Mouse (Mus musculus): Measurements from ENCODE around the gene Sh2d1a. TPM values are rescaled to one million over a fixed set of nuclear protein-coding genes. Genes with fewer than 3 reads are reported as not detected.
A peak's percentile ranks its signal among the peaks of the same experiment; 100 is the strongest.

The Sh2d1a gene
- polyA plus RNA-seq, 1 experiment from 2014 or later, result 0.44 TPM

- H3K4me3 ChIP-seq (ENCODE audit: low read depth, low read length), result no peak overlapping the region
- ATAC-seq (replicated peaks; ENCODE audit: low FRiP score) (no peak), DNase-seq (ENCODE audit: low spot score) (no peak)
- H3K27me3 ChIP-seq (ENCODE audit: control insufficient read depth, insufficient read depth, low read length), result no peaks in the 10 kb centered on the region
- H3K4me1 ChIP-seq (replicated peaks; ENCODE audit: control insufficient read depth, insufficient read depth, low read length), result no peaks in the 10 kb centered on the region
- H3K36me3 ChIP-seq (ENCODE audit: control insufficient read depth, insufficient read depth, low read length), result no peaks in the 10 kb centered on the region
- no peaks in the 10 kb centered on the region for H3K9me3 ChIP-seq (ENCODE audit: control insufficient read depth, low read length)
- 67% methylated on average over 4 of the region's 4 CpGs for WGBS
- no peak overlapping the region for H3K4me2 ChIP-seq (ENCODE audit: low read depth, low read length, severe bottlenecking)
- no peak overlapping the region for H3K9ac ChIP-seq (ENCODE audit: low read length)
- H3K27ac ChIP-seq (ENCODE audit: low read depth, low read length), result no peak overlapping the region
Observed at GRCm38 (mm10) chrX:42530703-42531102, 28.4 kb downstream of the Sh2d1a start.

GRCm38 (mm10) chrX:42540030-42540755 lies 37.9 kb downstream of the Sh2d1a start:
- H3K9me3 ChIP-seq (ENCODE audit: control insufficient read depth, low read length), result no peaks in the 10 kb centered on the region
- 0 out of 2 replicates have a peak overlapping the region, but pooled peaks have one; percentile 18 for H3K4me2 ChIP-seq (ENCODE audit: low read depth, low read length, severe bottlenecking)
- H3K4me3 ChIP-seq (ENCODE audit: low read depth, low read length), result no peak overlapping the region
- DNase-seq (ENCODE audit: low spot score) (no peak), ATAC-seq (replicated peaks; ENCODE audit: low FRiP score) (peak; percentile 80)
- no peak overlapping the region for H3K9ac ChIP-seq (ENCODE audit: low read length)
- H3K36me3 ChIP-seq (ENCODE audit: control insufficient read depth, insufficient read depth, low read length), result no peaks in the 10 kb centered on the region
- no peaks in the 10 kb centered on the region for H3K27me3 ChIP-seq (ENCODE audit: control insufficient read depth, insufficient read depth, low read length)
- 23% methylated on average over 3 of the region's 3 CpGs for WGBS
- no peaks in the 10 kb centered on the region for H3K4me1 ChIP-seq (replicated peaks; ENCODE audit: control insufficient read depth, insufficient read depth, low read length)
- H3K27ac ChIP-seq (ENCODE audit: low read depth, low read length), result peak overlapping the region; percentile 46; the same call in 1 of the 2 replicates

- H3K27me3 ChIP-seq (ENCODE audit: control insufficient read depth, insufficient read depth, low read length), result no peaks in the 10 kb centered on the region
- H3K4me2 ChIP-seq (ENCODE audit: low read depth, low read length, severe bottlenecking), result 0 out of 2 replicates have a peak overlapping the region, but pooled peaks have one; percentile 18
- H3K9me3 ChIP-seq (ENCODE audit: control insufficient read depth, low read length), result no peaks in the 10 kb centered on the region
- ATAC-seq (replicated peaks; ENCODE audit: low FRiP score) (peak; percentile 56), DNase-seq (ENCODE audit: low spot score) (peak; percentile 73)
- no peaks in the 10 kb centered on the region for H3K4me1 ChIP-seq (replicated peaks; ENCODE audit: control insufficient read depth, insufficient read depth, low read length)
- H3K9ac ChIP-seq (ENCODE audit: low read length), result no peak overlapping the region
- 26% methylated on average over 5 of the region's 5 CpGs for WGBS
- H3K36me3 ChIP-seq (ENCODE audit: control insufficient read depth, insufficient read depth, low read length), result no peaks in the 10 kb centered on the region
- H3K4me3 ChIP-seq (ENCODE audit: low read depth, low read length), result no peak overlapping the region
- H3K27ac ChIP-seq (ENCODE audit: low read depth, low read length), result no peak overlapping the region
Observed at GRCm38 (mm10) chrX:42540756-42541053, 38.5 kb downstream of the Sh2d1a start.

- no peaks in the 10 kb centered on the region for H3K36me3 ChIP-seq (ENCODE audit: control insufficient read depth, insufficient read depth, low read length)
- no peak overlapping the region for H3K27ac ChIP-seq (ENCODE audit: low read depth, low read length)
- H3K4me2 ChIP-seq (ENCODE audit: low read depth, low read length, severe bottlenecking), result no peak overlapping the region
- DNase-seq (ENCODE audit: low spot score) (no peak), ATAC-seq (replicated peaks; ENCODE audit: low FRiP score) (no peak)
- H3K4me3 ChIP-seq (ENCODE audit: low read depth, low read length), result no peak overlapping the region
- no peaks in the 10 kb centered on the region for H3K27me3 ChIP-seq (ENCODE audit: control insufficient read depth, insufficient read depth, low read length)
- WGBS, result 85% methylated on average over 1 of the region's 1 CpGs
- H3K4me1 ChIP-seq (replicated peaks; ENCODE audit: control insufficient read depth, insufficient read depth, low read length), result no peaks in the 10 kb centered on the region
- no peak overlapping the region for H3K9ac ChIP-seq (ENCODE audit: low read length)
- no peaks in the 10 kb centered on the region for H3K9me3 ChIP-seq (ENCODE audit: control insufficient read depth, low read length)
Observed at GRCm38 (mm10) chrX:42545076-42545475, 42.8 kb downstream of the Sh2d1a start.

GRCm38 (mm10) chrX:42548513-42548912 lies 46.3 kb downstream of the Sh2d1a start:
- no peak overlapping the region for H3K4me2 ChIP-seq (ENCODE audit: low read depth, low read length, severe bottlenecking)
- H3K4me1 ChIP-seq (replicated peaks; ENCODE audit: control insufficient read depth, insufficient read depth, low read length), result no peaks in the 10 kb centered on the region
- no peak overlapping the region for H3K27ac ChIP-seq (ENCODE audit: low read depth, low read length)
- H3K4me3 ChIP-seq (ENCODE audit: low read depth, low read length), result no peak overlapping the region
- H3K36me3 ChIP-seq (ENCODE audit: control insufficient read depth, insufficient read depth, low read length), result no peaks in the 10 kb centered on the region
- ATAC-seq (replicated peaks; ENCODE audit: low FRiP score) (no peak), DNase-seq (ENCODE audit: low spot score) (no peak)
- H3K9ac ChIP-seq (ENCODE audit: low read length), result no peak overlapping the region
- 84% methylated on average over 4 of the region's 4 CpGs for WGBS
- no peaks in the 10 kb centered on the region for H3K9me3 ChIP-seq (ENCODE audit: control insufficient read depth, low read length)
- H3K27me3 ChIP-seq (ENCODE audit: control insufficient read depth, insufficient read depth, low read length), result no peaks in the 10 kb centered on the region

GRCm38 (mm10) chrX:42557284-42557683 lies 55.0 kb downstream of the Sh2d1a start:
- Histone ChIP-seq H3K4me1 (replicated peaks; ENCODE audit: control insufficient read depth, insufficient read depth, low read length) (no peaks in the 10 kb centered on the region), H3K4me2 (ENCODE audit: low read depth, low read length, severe bottlenecking) (no peak overlapping the region), H3K36me3 (ENCODE audit: control insufficient read depth, insufficient read depth, low read length) (no peaks in the 10 kb centered on the region), H3K9ac (ENCODE audit: low read length) (no peak overlapping the region), H3K9me3 (ENCODE audit: control insufficient read depth, low read length) (no peaks in the 10 kb centered on the region), H3K27ac (ENCODE audit: low read depth, low read length) (no peak overlapping the region), H3K4me3 (ENCODE audit: low read depth, low read length) (no peak overlapping the region), H3K27me3 (ENCODE audit: control insufficient read depth, insufficient read depth, low read length) (no peaks in the 10 kb centered on the region)
- 20% methylated on average over 7 of the region's 7 CpGs for WGBS
- DNase-seq (ENCODE audit: low spot score) (peak; percentile 58), ATAC-seq (replicated peaks; ENCODE audit: low FRiP score) (no peak)

- no peak overlapping the region for H3K4me3 ChIP-seq (ENCODE audit: low read depth, low read length)
- no peak overlapping the region for H3K27ac ChIP-seq (ENCODE audit: low read depth, low read length)
- no peak for DNase-seq (ENCODE audit: low spot score)
- H3K4me1 ChIP-seq (replicated peaks; ENCODE audit: control insufficient read depth, insufficient read depth, low read length), result no peaks in the 10 kb centered on the region
- no peak overlapping the region for H3K9ac ChIP-seq (ENCODE audit: low read length)
- H3K27me3 ChIP-seq (ENCODE audit: control insufficient read depth, insufficient read depth, low read length), result no peaks in the 10 kb centered on the region
- no peak for ATAC-seq (replicated peaks; ENCODE audit: low FRiP score)
- no peak overlapping the region for H3K4me2 ChIP-seq (ENCODE audit: low read depth, low read length, severe bottlenecking)
- H3K9me3 ChIP-seq (ENCODE audit: control insufficient read depth, low read length), result no peaks in the 10 kb centered on the region
- no peaks in the 10 kb centered on the region for H3K36me3 ChIP-seq (ENCODE audit: control insufficient read depth, insufficient read depth, low read length)
- 76% methylated on average over 4 of the region's 4 CpGs for WGBS
Observed at GRCm38 (mm10) chrX:42558683-42559082, 56.4 kb downstream of the Sh2d1a start.

Other genes with a start within 250 kb of the Sh2d1a start
- not detected in 2 replicates for gene Tex13c2, start 12.8 kb upstream of the Sh2d1a start, polyA plus RNA-seq (2014; fragmentation: Nextera tagmentation; extraction: Ambion mirVana)

Measured in forebrain, embryonic 11.5 days (tissue).